Mouse (Mus musculus): Measurements from ENCODE around the gene Cdh13. TPM values are rescaled to one million over a fixed set of nuclear protein-coding genes. Genes with fewer than 3 reads are reported as not detected.

Gene Cdh13
- polyA plus RNA-seq, 1 experiment from 2014 or later, result 5.6 TPM

DNA sequence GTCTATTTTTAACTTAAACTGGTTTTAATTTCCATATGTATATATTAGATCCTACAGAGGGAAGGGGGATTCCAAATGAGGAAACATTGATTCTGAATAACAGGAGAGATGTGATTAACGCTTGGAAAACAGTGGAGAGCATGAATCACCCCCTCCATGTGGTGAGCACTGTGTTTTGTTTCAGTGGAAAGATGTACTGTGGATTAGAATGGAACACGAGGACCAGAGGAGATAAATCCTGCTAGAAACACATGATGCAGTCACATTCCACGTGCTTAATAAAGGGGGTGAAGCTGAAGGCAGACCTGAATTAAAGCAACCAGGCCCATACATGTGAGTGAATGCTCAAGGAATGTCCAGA, 235.2 kb downstream of the Cdh13 start:
- Histone ChIP-seq H3K4me2 (replicated peaks; ENCODE audit: low read depth) (no peak overlapping the region), H3K9me3 (ENCODE audit: control insufficient read depth) (no peaks in the 10 kb centered on the region), H3K4me3 (ENCODE audit: low read depth, low read length) (no peak overlapping the region), H3K27me3 (replicated peaks; ENCODE audit: control insufficient read depth, insufficient read depth, low read length) (no peaks in the 10 kb centered on the region), H3K36me3 (ENCODE audit: control insufficient read depth, insufficient read depth) (no peaks in the 10 kb centered on the region), H3K9ac (ENCODE audit: low read depth, low read length) (no peak overlapping the region), H3K27ac (ENCODE audit: low read depth, low read length) (no peak overlapping the region), H3K4me1 (replicated peaks; ENCODE audit: control insufficient read depth, insufficient read depth, low read length) (no peaks in the 10 kb centered on the region)
- no peak for TF ChIP-seq CTCF (IDR thresholded peaks at IDR 0.05; ENCODE audit: low read depth)
- 35% methylated on average over 3 of the region's 3 CpGs for WGBS
- ATAC-seq, result no peak

DNA sequence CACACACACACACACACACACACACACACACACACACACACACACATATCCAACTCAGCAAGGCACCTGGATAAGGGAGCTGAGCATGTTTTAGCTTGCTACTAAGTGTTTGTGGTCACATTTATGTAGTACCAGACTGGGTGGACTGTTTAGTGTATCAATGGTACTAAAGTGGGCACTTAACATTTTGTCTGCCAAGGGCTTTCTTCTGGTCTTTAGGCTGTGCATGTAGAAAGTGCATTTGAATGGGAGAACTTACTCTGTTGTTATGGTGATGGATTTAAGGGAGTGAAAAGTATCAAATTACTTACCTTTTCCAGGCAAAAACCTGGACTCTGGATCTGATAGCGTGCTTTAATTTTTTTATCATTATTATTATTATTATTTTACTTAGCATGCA, 240.4 kb downstream of the Cdh13 start:
- no peak overlapping the region for H3K9ac ChIP-seq (ENCODE audit: low read depth, low read length)
- no peaks in the 10 kb centered on the region for H3K27me3 ChIP-seq (replicated peaks; ENCODE audit: control insufficient read depth, insufficient read depth, low read length)
- H3K36me3 ChIP-seq (ENCODE audit: control insufficient read depth, insufficient read depth), result no peaks in the 10 kb centered on the region
- no peak for ATAC-seq
- H3K4me1 ChIP-seq (replicated peaks; ENCODE audit: control insufficient read depth, insufficient read depth, low read length), result no peaks in the 10 kb centered on the region
- no peak overlapping the region for H3K27ac ChIP-seq (ENCODE audit: low read depth, low read length)
- H3K4me3 ChIP-seq (ENCODE audit: low read depth, low read length), result no peak overlapping the region
- no peaks in the 10 kb centered on the region for H3K9me3 ChIP-seq (ENCODE audit: control insufficient read depth)
- 79% methylated on average over 1 of the region's 1 CpGs for WGBS
- no peak for TF ChIP-seq CTCF (IDR thresholded peaks at IDR 0.05; ENCODE audit: low read depth)
- H3K4me2 ChIP-seq (replicated peaks; ENCODE audit: low read depth), result no peak overlapping the region

DNA sequence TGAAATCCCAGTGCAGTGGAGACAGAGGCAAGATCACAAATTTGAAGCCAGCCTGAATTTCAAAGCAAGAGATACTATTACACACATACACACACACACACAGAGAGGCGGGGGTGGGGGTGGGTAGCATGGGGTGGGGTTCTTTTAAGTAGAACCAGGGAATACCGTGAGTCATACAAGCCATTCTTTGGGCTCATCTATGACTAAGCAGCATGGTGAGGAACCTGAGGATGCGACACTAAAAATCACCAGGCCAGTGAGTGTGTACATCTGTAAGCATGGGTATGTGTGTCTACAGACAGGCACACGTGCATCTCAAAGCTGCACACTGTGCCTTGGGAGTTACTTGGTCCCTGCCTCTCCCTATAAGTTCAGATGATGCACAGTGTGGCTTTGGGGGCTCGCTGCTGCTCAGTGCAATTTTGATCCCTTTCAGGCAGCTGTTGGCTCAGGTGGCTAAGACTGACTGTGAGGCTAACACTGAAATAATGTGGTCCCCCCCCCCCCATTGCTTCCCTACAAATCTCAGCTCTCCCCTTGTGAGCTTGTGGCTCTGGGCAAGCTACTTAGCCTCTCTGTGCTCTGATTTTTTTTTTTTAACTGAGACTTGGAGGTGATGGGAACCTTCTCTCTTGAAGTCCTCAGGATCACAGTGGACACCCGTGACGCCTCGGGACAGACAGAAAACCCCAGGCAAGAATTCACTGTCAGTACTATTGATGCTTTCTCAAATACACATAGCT, 255.5 kb downstream of the Cdh13 start:
- ATAC-seq, result no peak
- no peak overlapping the region for H3K4me3 ChIP-seq (ENCODE audit: low read depth, low read length)
- no peak overlapping the region for H3K4me2 ChIP-seq (replicated peaks; ENCODE audit: low read depth)
- H3K4me1 ChIP-seq (replicated peaks; ENCODE audit: control insufficient read depth, insufficient read depth, low read length), result no peaks in the 10 kb centered on the region
- WGBS, result 86% methylated on average over 8 of the region's 8 CpGs
- H3K36me3 ChIP-seq (ENCODE audit: control insufficient read depth, insufficient read depth), result no peaks in the 10 kb centered on the region
- H3K9ac ChIP-seq (ENCODE audit: low read depth, low read length), result no peak overlapping the region
- H3K27ac ChIP-seq (ENCODE audit: low read depth, low read length), result no peak overlapping the region
- no peaks in the 10 kb centered on the region for H3K27me3 ChIP-seq (replicated peaks; ENCODE audit: control insufficient read depth, insufficient read depth, low read length)
- H3K9me3 ChIP-seq (ENCODE audit: control insufficient read depth), result no peaks in the 10 kb centered on the region
- TF ChIP-seq CTCF (IDR thresholded peaks at IDR 0.05; ENCODE audit: low read depth), result no peak

DNA sequence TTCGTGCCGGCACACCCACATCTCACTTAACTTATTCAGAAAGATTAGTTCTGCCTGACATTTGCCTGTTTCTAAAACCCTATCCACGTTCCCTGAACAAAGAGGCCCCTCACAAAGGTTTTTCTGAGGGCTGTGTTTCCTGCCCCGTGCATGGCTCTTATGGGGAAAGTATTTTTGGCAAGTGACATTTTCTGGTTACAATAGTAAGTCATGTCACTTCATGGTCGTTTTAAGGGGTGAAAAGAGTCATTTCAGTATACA, 256.0 kb downstream of the Cdh13 start:
- Histone ChIP-seq H3K4me1 (replicated peaks; ENCODE audit: control insufficient read depth, insufficient read depth, low read length) (no peaks in the 10 kb centered on the region), H3K9me3 (ENCODE audit: control insufficient read depth) (no peaks in the 10 kb centered on the region), H3K9ac (ENCODE audit: low read depth, low read length) (no peak overlapping the region), H3K36me3 (ENCODE audit: control insufficient read depth, insufficient read depth) (no peaks in the 10 kb centered on the region), H3K27ac (ENCODE audit: low read depth, low read length) (no peak overlapping the region), H3K4me2 (replicated peaks; ENCODE audit: low read depth) (no peak overlapping the region), H3K27me3 (replicated peaks; ENCODE audit: control insufficient read depth, insufficient read depth, low read length) (no peaks in the 10 kb centered on the region), H3K4me3 (ENCODE audit: low read depth, low read length) (no peak overlapping the region)
- ATAC-seq, result no peak
- 48% methylated on average over 5 of the region's 5 CpGs for WGBS
- TF ChIP-seq CTCF (IDR thresholded peaks at IDR 0.05; ENCODE audit: low read depth), result no peak

DNA sequence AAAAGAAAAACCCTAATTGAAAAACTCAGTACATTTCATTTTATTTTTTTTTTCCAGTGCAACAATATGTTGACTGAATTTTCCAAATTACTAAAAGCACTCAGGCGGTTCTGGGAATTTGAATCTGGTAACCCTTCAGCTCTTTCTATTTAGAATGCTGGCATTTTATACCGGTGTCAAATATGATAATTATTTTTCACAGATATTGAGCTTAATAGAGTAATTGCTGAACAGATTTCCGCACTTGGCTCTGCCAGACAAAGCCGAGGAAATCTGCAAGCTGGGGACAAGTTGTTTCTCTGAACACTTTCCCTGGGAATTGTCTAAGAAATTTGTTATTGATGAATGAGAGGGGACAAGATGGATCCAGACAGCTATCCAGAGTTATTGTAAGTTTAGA, 256.4 kb downstream of the Cdh13 start:
- Histone ChIP-seq H3K4me1 (replicated peaks; ENCODE audit: control insufficient read depth, insufficient read depth, low read length) (no peaks in the 10 kb centered on the region), H3K9me3 (ENCODE audit: control insufficient read depth) (no peaks in the 10 kb centered on the region), H3K27ac (ENCODE audit: low read depth, low read length) (no peak overlapping the region), H3K9ac (ENCODE audit: low read depth, low read length) (no peak overlapping the region), H3K36me3 (ENCODE audit: control insufficient read depth, insufficient read depth) (no peaks in the 10 kb centered on the region), H3K4me3 (ENCODE audit: low read depth, low read length) (no peak overlapping the region), H3K27me3 (replicated peaks; ENCODE audit: control insufficient read depth, insufficient read depth, low read length) (no peaks in the 10 kb centered on the region), H3K4me2 (replicated peaks; ENCODE audit: low read depth) (no peak overlapping the region)
- WGBS, result 83% methylated on average over 4 of the region's 4 CpGs
- ATAC-seq, result no peak
- no peak for TF ChIP-seq CTCF (IDR thresholded peaks at IDR 0.05; ENCODE audit: low read depth)

DNA sequence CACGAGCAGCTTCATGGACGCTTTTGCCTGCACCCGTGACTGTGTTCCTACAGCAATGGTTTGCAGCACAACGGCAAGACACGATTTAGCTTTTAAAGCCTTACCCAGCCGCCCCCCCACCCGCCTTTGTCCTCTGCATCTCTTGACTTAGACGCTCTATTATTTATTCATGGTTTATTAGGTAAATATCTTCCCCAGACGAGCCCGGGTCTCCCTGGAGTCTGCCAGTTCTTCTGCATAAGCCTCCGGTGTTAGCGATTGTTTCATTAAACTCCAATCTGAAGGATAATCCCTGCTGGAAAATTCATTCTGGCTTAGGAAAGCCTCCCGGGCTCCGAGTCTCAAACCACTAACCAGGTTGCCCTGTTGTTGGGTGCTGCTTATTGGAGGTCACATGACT, 268.9 kb downstream of the Cdh13 start:
- no peak overlapping the region for H3K27ac ChIP-seq (ENCODE audit: low read depth, low read length)
- H3K4me2 ChIP-seq (replicated peaks; ENCODE audit: low read depth), result no peak overlapping the region
- H3K27me3 ChIP-seq (replicated peaks; ENCODE audit: control insufficient read depth, insufficient read depth, low read length), result no peaks in the 10 kb centered on the region
- no peak overlapping the region for H3K4me3 ChIP-seq (ENCODE audit: low read depth, low read length)
- ATAC-seq, result no peak
- 70% methylated on average over 14 of the region's 14 CpGs for WGBS
- no peaks in the 10 kb centered on the region for H3K9me3 ChIP-seq (ENCODE audit: control insufficient read depth)
- no peaks in the 10 kb centered on the region for H3K4me1 ChIP-seq (replicated peaks; ENCODE audit: control insufficient read depth, insufficient read depth, low read length)
- TF ChIP-seq CTCF (IDR thresholded peaks at IDR 0.05; ENCODE audit: low read depth), result no peak
- H3K9ac ChIP-seq (ENCODE audit: low read depth, low read length), result no peak overlapping the region
- no peaks in the 10 kb centered on the region for H3K36me3 ChIP-seq (ENCODE audit: control insufficient read depth, insufficient read depth)

DNA sequence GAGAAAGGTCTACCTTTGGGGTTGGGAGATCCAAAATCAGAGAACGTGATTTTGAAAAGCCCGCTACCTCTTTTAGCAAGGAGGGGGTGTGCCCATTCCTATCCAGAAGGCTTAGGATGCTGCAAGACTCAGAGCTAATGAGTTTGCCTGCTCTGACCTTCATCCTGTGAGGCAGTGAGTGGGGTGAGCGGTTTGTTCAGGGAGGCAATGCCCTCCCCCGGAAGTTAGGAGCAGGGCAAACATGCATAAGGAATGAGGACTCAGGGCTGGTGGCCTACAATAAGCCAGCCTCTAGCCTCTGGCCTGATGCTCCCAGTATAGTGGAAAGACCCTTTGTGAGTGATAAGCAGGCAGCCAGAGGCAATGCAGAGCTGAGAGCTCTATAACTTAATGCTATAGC, 269.3 kb downstream of the Cdh13 start:
- Histone ChIP-seq H3K27ac (ENCODE audit: low read depth, low read length) (no peak overlapping the region), H3K9ac (ENCODE audit: low read depth, low read length) (no peak overlapping the region), H3K4me2 (replicated peaks; ENCODE audit: low read depth) (no peak overlapping the region), H3K36me3 (ENCODE audit: control insufficient read depth, insufficient read depth) (no peaks in the 10 kb centered on the region), H3K9me3 (ENCODE audit: control insufficient read depth) (no peaks in the 10 kb centered on the region), H3K4me1 (replicated peaks; ENCODE audit: control insufficient read depth, insufficient read depth, low read length) (no peaks in the 10 kb centered on the region), H3K27me3 (replicated peaks; ENCODE audit: control insufficient read depth, insufficient read depth, low read length) (no peaks in the 10 kb centered on the region), H3K4me3 (ENCODE audit: low read depth, low read length) (no peak overlapping the region)
- 73% methylated on average over 4 of the region's 4 CpGs for WGBS
- no peak for ATAC-seq
- no peak for TF ChIP-seq CTCF (IDR thresholded peaks at IDR 0.05; ENCODE audit: low read depth)
